Mouse (Mus musculus) testis, adult 2 months (tissue): ENCODE data around the gene Fgf6.

Experiments used
- CTCF ChIP-seq: fragments of 200-500 bp; IDR thresholded peaks from 2 replicates; pipeline ENCODE4 v1.5.1; 2012; ENCODE audit warnings: low read depth, mild to moderate bottlenecking, inconsistent platforms, low read length, moderate library complexity; ENCODE audit not compliant: control insufficient read depth, insufficient read depth, insufficient replicate concordance
- POLR2A ChIP-seq: fragments of 200-500 bp; IDR thresholded peaks from 2 replicates; pipeline ENCODE4 v1.6.1; 2012; ENCODE audit warnings: low read depth, mild to moderate bottlenecking, inconsistent platforms, low read length, moderate library complexity; ENCODE audit not compliant: control insufficient read depth

- TF ChIP-seq POLR2A = no peak
- TF ChIP-seq CTCF = no peak
Measured at GRCm38 (mm10) chr6:127072817-127073216, 57.4 kb downstream of the Fgf6 start, which contains the start of gene Fgf23.
